Mouse (Mus musculus): Measurements from ENCODE around the gene Olfr1357. TPM values are rescaled to one million over a fixed set of nuclear protein-coding genes. Genes with fewer than 3 reads are reported as not detected.

The Olfr1357 gene
- polyA plus RNA-seq, 1 experiment from 2014 or later, result not detected

- no peaks in the 10 kb centered on the region for H3K9me3 ChIP-seq
- no peak overlapping the region for H3K4me3 ChIP-seq (replicated peaks)
- H3K27ac ChIP-seq, result no peak overlapping the region
- H3K4me2 ChIP-seq (replicated peaks), result no peak overlapping the region
- H3K9ac ChIP-seq (replicated peaks), result no peak overlapping the region
- no peaks in the 10 kb centered on the region for H3K27me3 ChIP-seq
- peaks cover 46% of the 10 kb centered on the region for H3K36me3 ChIP-seq
- WGBS, result 94% methylated on average over 16 of the region's 16 CpGs
- ATAC-seq, result no peak
- H3K4me1 ChIP-seq (replicated peaks), result peaks cover 11% of the 10 kb centered on the region
Observed at GRCm38 (mm10) chr10:78576435-78577184, 41.3 kb downstream of the Olfr1357 start.

- Histone ChIP-seq H3K27ac (no peak overlapping the region), H3K9me3 (no peaks in the 10 kb centered on the region), H3K4me1 (replicated peaks) (peaks cover 11% of the 10 kb centered on the region), H3K4me2 (replicated peaks) (peak overlapping the region; percentile 68; the same call in 1 of the 2 replicates), H3K27me3 (no peaks in the 10 kb centered on the region), H3K4me3 (replicated peaks) (peak overlapping the region; percentile 60), H3K36me3 (peaks cover 38% of the 10 kb centered on the region), H3K9ac (replicated peaks) (peak overlapping the region; percentile 78)
- no peak for ATAC-seq
- 82% methylated on average over 2 of the region's 2 CpGs for WGBS
Observed at GRCm38 (mm10) chr10:78575690-78576089, 42.2 kb downstream of the Olfr1357 start.

- 20% methylated on average over 13 of the region's 13 CpGs for WGBS
- Histone ChIP-seq H3K27ac (peak overlapping the region; percentile 78), H3K4me2 (replicated peaks) (peak overlapping the region; percentile 68), H3K27me3 (no peaks in the 10 kb centered on the region), H3K4me3 (replicated peaks) (peak overlapping the region; percentile 60), H3K9ac (replicated peaks) (peak overlapping the region; percentile 78), H3K9me3 (no peaks in the 10 kb centered on the region), H3K4me1 (replicated peaks) (peaks cover 11% of the 10 kb centered on the region), H3K36me3 (peaks cover 32% of the 10 kb centered on the region)
- ATAC-seq, result peak; percentile 65
Observed at GRCm38 (mm10) chr10:78575105-78575632, 42.7 kb downstream of the Olfr1357 start.

GRCm38 (mm10) chr10:78574250-78575104 is 43.4 kb downstream of the Olfr1357 start, which contains the start of gene Ilvbl:
Gene Ilvbl (plus strand): TSS chr10:78574346.
- H3K27me3 ChIP-seq, result no peaks in the 10 kb centered on the region
- H3K4me1 ChIP-seq (replicated peaks), result peaks cover 11% of the 10 kb centered on the region
- H3K27ac ChIP-seq, result peak within 1 kb of the TSS; percentile 78
- peak; percentile 93 for ATAC-seq
- no peaks in the 10 kb centered on the region for H3K9me3 ChIP-seq
- H3K9ac ChIP-seq (replicated peaks), result peak within 1 kb of the TSS; percentile 78
- peaks cover 26% of the 10 kb centered on the region for H3K36me3 ChIP-seq
- H3K4me3 ChIP-seq (replicated peaks), result peak within 1 kb of the TSS; percentile 60
- peak within 1 kb of the TSS; percentile 68 for H3K4me2 ChIP-seq (replicated peaks)
- WGBS, result under 1% methylated on average over 51 of the region's 51 CpGs

- H3K4me1 ChIP-seq (replicated peaks), result peaks cover 11% of the 10 kb centered on the region
- WGBS, result 72% methylated on average over 3 of the region's 3 CpGs
- H3K9ac ChIP-seq (replicated peaks), result no peak overlapping the region
- H3K9me3 ChIP-seq, result no peaks in the 10 kb centered on the region
- H3K4me3 ChIP-seq (replicated peaks), result no peak overlapping the region
- no peak overlapping the region for H3K4me2 ChIP-seq (replicated peaks)
- H3K27me3 ChIP-seq, result no peaks in the 10 kb centered on the region
- peaks cover 13% of the 10 kb centered on the region for H3K36me3 ChIP-seq
- no peak overlapping the region for H3K27ac ChIP-seq
- ATAC-seq, result no peak
Observed at GRCm38 (mm10) chr10:78573226-78573625, 44.6 kb downstream of the Olfr1357 start.

- H3K27me3 ChIP-seq, result no peaks in the 10 kb centered on the region
- H3K9me3 ChIP-seq, result no peaks in the 10 kb centered on the region
- no peak overlapping the region for H3K4me3 ChIP-seq (replicated peaks)
- peaks cover 9% of the 10 kb centered on the region for H3K4me1 ChIP-seq (replicated peaks)
- ATAC-seq, result no peak
- H3K36me3 ChIP-seq, result no peaks in the 10 kb centered on the region
- H3K9ac ChIP-seq (replicated peaks), result no peak overlapping the region
- 73% methylated on average over 2 of the region's 2 CpGs for WGBS
- no peak overlapping the region for H3K27ac ChIP-seq
- no peak overlapping the region for H3K4me2 ChIP-seq (replicated peaks)
Observed at GRCm38 (mm10) chr10:78570897-78571296, 47.0 kb downstream of the Olfr1357 start.

- Histone ChIP-seq H3K4me3 (replicated peaks) (no peak overlapping the region), H3K36me3 (no peaks in the 10 kb centered on the region), H3K27ac (no peak overlapping the region), H3K9me3 (no peaks in the 10 kb centered on the region), H3K4me2 (replicated peaks) (no peak overlapping the region), H3K27me3 (no peaks in the 10 kb centered on the region), H3K4me1 (replicated peaks) (peaks cover 5% of the 10 kb centered on the region), H3K9ac (replicated peaks) (no peak overlapping the region)
- 71% methylated on average over 6 of the region's 6 CpGs for WGBS
- ATAC-seq, result no peak
Observed at GRCm38 (mm10) chr10:78570416-78570815, 47.5 kb downstream of the Olfr1357 start.

GRCm38 (mm10) chr10:78569686-78570085 is 48.2 kb downstream of the Olfr1357 start:
- WGBS, result 58% methylated on average over 3 of the region's 3 CpGs
- Histone ChIP-seq H3K27me3 (no peaks in the 10 kb centered on the region), H3K9ac (replicated peaks) (no peak overlapping the region), H3K27ac (no peak overlapping the region), H3K9me3 (no peaks in the 10 kb centered on the region), H3K4me3 (replicated peaks) (no peak overlapping the region), H3K36me3 (no peaks in the 10 kb centered on the region), H3K4me1 (replicated peaks) (no peaks in the 10 kb centered on the region), H3K4me2 (replicated peaks) (no peak overlapping the region)
- ATAC-seq, result no peak

- H3K4me1 ChIP-seq (replicated peaks), result no peaks in the 10 kb centered on the region
- no peaks in the 10 kb centered on the region for H3K36me3 ChIP-seq
- no peaks in the 10 kb centered on the region for H3K9me3 ChIP-seq
- no peak overlapping the region for H3K4me2 ChIP-seq (replicated peaks)
- 80% methylated on average over 3 of the region's 3 CpGs for WGBS
- H3K4me3 ChIP-seq (replicated peaks), result no peak overlapping the region
- ATAC-seq, result no peak
- no peaks in the 10 kb centered on the region for H3K27me3 ChIP-seq
- no peak overlapping the region for H3K9ac ChIP-seq (replicated peaks)
- H3K27ac ChIP-seq, result no peak overlapping the region
Observed at GRCm38 (mm10) chr10:78569191-78569590, 48.7 kb downstream of the Olfr1357 start.

- no peaks in the 10 kb centered on the region for H3K27me3 ChIP-seq
- WGBS, result 93% methylated on average over 1 of the region's 1 CpGs
- no peak overlapping the region for H3K4me2 ChIP-seq (replicated peaks)
Observed at GRCm38 (mm10) chr10:78565070-78565469, 52.8 kb downstream of the Olfr1357 start.

More at GRCm38 (mm10) chr10:78565070-78565469, 52.8 kb downstream of the Olfr1357 start:
- Histone ChIP-seq H3K9me3 (no peaks in the 10 kb centered on the region), H3K27ac (no peak overlapping the region), H3K36me3 (no peaks in the 10 kb centered on the region), H3K9ac (replicated peaks) (no peak overlapping the region), H3K4me1 (replicated peaks) (no peaks in the 10 kb centered on the region), H3K4me3 (replicated peaks) (no peak overlapping the region)
- no peak for ATAC-seq

Data from midbrain, embryonic 13.5 days (tissue).